Mouse (Mus musculus) frontal cortex, postnatal 25 days (tissue): ENCODE data around the gene Cdc42.

Experiments
- DNase-seq, 2 experiments: peaks; one replicate each; pipeline ENCODE4 v3.0.0; 2022; ENCODE audit warnings: low spot score in 2 of 2

Cdc42 gene

DNA sequence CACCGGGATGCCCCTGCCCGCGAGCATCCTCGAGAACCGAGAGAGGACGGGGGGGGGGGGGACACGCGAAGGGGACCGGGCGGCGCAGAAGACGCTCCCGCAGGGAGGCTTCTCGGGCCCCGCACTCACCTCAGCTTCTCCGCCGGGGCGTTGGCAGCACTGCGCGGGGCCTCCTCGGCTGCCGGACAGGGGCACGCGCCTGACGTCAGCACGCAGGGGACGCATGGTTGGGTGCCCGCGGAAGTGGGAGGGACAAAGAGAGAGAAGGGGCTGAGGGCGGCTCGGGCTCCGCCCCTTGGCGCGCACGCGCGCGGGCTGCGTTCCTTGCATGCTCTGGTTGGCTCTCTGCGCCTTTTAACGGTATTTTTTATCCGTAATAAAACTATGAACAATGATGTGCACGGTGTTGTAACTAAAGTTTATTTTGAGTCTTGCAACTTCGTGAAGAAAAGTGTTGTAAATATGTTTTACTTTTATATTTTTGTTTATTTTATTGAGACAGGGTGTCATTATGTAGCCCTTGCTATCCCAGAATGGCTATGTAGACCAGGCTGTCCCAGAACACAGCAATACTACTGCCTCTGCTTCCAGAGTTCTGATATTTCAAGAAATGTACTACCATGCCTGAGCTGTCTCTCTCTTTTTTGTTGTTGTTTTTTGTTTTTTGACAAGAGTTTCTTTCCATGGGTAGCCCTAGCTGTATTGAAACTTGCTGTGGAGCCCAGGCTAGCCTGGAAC is at the start of gene Cdc42:
TSS of gene Cdc42 (minus strand) at position 204 of the 738 bp plus-strand sequence.
- DNase-seq = peak; percentile 93 to 94

DNA sequence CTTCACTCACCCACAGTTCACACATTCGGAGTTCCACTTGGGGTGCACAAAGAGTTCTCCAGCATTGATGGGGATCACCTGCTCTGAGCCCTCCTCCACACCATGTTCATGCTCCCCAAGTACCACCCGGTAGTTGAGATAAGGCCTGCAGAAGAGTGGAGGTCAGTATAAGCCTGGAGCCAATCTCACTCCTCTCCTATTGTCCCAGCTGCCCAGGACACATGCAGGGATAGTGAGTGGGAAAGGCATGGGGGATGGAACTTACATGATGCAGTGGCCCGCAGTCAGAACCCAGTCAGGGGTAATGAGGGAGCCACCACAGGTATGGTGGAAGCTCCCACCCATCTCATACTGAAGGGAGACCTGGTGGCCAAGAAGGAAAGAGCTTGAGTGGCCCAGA is 48.1 kb upstream of the Cdc42 start:
- DNase-seq = no peak

DNA sequence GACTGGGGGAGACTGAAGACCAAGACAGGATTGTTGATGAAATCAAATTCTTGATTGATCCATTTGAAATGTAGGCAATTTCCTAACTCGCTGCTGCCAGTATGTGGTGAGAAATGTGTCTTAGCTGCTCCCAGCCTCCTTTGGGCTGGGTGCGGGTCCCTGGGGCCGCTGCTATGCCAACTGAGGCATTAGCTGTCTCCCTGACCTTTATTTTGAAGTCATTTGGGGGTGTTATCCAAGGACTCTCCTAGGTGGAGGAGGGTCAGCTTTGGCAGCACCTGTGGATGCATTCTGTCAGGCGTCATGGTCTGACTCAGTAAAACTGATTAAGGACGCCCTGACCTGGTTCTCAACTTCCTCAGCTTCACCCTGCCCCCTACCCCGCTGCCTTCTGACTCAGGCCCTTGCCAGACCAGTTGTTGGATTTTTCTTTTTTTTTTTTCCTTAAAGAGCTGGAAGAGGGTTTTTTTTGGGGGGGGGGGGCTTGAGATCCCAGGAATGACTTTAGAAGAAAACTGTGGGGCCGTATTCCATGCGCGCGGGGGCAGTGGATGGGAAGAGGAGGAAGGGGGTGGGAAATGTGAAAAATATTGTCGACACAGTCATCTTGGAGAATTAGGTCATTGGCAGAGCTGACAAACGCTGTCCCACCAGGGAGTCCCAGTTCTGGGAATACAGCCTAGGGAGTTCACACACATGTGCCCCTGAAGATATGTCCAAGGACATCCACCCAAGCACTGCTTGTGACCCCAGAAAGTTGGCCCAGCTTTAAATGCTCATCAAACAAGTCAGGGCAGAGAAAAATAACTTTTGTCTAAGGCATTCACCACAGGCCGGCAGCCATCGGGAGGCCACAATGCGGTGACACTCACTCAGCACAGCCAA is 39.4 kb upstream of the Cdc42 start:
- no peak for DNase-seq

DNA sequence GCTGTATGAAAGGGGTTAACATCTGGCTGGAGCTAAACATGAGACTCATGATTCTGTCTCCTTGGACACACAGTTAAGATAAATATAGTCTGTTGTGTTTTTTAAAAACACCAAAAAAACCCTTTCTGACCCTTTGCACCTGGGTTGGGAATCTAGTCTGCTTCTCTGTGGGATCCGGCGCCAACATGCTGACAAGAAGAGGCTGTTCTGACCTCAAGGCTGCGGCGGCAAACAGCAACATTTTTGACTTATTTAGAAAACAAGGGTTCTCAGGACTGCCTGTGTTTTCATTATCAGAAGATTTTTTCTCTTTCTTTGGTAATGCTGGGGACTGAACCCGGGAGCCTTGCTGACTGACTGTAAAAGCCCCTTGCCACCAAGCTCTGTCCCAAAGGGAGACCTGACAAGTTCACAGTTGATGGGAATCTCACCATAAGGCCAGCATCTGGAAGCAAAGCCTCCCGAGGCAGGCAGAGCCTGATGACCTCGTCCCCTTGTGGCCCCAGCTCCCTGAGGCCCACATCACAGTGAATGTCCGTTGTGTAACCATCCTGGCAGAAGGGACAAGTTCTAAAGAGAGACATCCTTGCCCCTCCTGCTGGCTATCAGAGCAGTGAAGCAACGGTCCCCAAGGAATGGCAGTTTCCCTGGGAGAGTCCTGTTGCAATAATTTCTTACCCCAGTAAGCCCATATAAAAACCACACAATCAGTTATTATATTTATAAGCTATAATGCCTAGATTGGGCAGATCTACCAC is 36.0 kb upstream of the Cdc42 start:
- no peak for DNase-seq

DNA sequence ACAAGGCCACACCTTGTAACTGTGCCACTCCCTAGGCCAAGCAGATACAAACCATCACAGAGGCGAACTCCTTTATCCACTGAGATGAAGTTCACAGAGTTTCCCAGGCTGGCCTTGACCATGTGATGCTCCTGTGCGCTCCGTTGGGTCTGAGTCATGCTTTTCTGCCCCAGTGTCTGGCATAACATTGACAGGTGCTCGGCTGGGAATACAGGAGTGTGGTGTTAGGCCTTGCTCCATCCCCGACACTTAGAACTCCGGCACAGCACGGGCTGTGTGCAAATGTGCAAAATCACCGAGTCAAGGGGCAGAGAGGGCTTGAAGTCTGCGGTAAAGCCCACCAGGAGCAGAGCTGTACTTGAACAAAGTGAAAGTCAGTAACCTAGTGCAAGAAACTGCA is 35.4 kb upstream of the Cdc42 start:
- DNase-seq = no peak

DNA sequence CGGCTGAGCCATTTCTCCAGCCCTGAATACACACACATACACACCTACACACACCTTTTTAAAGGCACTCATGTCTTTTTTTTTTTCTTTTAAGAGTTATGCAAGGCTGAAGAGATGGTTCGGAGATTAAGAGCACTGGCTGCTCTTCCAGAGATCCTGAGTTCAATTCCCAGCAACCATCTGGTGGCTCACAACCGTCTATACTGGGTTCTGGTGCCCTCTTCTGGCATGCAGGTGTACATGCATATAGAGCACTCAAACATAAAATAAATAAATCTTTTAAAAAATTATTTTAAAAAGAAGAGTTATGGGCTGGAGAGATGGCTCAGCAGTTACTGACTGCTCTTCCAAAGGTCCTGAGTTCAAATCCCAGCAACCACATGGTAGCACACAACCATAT is 33.8 kb upstream of the Cdc42 start:
- DNase-seq = no peak

DNA sequence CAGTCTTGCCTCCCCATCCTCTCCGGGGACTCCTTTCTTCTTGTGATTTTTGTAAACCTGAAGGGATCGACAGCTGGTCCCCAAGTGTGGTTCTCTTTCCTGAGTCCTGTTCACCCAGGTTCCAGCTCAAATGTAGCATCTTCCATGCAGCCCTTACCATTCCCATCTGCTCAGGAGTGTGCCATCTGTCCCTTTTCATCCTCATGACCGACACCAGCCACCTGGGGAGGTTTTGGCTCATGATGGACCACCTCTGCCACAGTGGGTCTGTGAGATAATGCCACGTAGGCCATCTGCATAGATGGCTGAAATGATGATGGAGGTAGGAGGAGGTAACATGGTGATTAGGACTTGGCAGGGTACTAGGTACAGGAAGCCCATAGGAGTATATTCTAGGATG is 32.7 kb upstream of the Cdc42 start:
- DNase-seq = no peak

DNA sequence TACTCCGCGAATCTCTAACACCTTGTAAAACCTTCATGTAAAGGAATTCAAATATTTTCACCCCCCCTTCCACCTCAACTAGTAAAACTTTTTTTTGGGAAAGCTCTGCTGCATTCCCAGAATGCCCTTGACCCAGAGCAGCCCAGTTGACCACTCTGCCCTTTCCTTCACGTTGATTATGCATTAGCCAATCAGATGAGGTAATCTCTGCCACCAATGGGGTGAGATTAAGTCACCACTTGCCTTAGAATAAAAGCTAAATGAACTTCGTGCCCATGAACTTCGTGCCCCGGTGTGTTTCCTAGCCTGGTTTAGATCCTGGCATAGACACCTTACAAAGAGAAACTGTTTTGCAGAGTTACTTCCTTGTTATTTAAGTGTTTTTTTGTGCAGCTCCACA is 31.5 kb upstream of the Cdc42 start:
- no peak for DNase-seq

DNA sequence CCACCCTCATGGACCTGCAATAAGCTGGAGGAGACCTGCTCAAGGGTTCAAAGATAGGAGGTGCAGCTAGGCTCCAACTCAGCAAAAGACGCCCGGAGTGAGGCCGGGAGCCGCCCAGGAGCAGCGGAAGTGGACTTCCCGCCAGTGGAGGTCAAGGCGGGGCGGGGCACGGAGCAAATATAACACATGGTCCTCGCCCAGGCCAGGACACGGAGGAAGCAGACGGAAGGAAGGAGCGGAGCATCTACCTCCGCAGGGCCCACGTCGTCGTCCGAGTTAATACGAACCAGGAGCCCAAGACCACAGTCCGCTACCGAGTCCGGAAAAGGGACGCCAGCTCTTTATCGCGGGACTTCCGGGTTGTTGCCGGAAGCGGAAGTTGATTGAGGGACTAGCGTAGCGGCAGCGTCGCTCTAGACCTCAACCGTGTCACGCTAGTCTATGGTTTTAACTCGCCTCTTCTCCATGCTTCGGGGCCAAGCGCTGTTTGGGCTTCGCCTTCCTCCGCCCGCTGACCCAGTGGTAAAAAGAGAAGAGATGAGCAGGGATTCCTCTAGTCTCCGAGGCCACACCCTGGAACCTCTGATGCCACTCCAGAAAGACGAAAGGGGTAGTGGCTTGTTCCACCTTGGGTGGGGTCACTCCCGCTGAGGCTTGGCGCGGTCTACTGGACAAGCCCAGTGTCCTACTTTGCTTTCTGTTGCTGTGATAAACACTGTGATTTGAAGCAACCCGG is 30.7 kb upstream of the Cdc42 start:
- DNase-seq = peak; percentile 67 to 78

DNA sequence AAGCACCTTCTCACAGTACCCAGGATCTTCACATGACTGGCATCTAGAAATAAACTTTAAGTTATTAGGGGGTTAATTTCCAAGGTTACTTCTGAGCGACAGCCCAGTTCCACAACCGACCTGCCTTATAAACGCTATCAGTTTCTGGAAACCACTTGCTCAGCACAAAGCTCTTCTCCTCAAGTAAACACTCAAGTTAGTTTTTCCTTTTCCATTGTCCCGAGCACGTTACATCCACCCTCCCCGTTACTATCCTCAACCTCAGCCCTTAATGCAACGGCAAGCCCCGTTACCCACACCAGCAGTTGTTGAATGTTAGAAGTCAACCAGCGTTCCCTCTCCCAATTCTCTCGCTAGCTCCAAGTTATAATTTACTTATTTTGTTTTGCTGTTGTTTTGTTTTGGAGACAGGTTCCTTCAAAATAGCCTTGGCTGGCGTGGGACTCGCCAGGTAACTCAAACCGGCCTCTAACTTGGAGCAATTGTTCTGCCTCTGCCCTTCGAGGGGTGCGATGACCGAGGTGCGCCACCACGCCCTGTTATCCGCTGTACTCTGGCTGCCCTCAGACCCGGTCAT is 30.1 kb upstream of the Cdc42 start:
- DNase-seq = no peak

DNA sequence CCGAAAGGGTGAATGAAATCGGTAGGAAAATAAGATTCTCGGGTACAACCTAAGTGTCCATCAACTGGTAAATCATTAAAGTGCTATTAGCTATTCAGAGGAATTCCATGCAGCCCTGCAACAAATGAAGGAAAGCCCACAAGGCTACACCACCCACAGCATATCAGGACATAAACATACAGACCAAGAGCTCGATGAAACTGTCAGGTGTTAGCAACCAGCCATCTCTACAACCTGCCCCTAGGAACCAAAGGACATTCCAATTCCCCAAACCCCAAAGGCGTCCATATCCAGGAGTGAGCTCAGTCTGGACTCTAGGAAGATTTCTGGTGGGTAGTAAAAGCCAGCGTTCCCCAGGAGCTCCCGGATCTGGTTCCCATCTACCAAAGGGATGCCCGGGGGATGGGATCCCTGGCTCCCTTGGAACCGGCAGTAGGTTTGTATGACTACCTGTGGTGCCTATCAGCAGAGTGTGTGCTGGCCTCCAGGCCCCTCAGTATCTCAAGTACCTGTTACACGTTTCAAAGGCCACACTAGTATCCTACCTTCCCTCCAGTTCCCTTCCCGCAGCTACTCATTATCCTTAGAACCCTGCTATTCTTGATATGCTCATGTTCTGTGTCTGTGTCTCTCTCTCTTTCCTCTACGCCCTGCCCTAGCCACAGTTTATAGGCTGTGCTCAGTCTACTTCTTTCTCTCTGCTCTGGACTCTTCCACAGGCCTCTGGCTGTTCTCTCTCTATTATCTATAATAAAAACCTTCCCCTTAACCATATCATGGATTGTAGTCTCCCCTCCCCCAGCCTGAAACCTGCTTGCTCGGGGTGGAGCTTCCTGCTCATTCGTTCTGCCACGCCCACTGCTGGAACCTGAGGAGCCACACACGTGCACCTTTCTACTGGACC is 23.4 kb upstream of the Cdc42 start:
- DNase-seq = no peak

DNA sequence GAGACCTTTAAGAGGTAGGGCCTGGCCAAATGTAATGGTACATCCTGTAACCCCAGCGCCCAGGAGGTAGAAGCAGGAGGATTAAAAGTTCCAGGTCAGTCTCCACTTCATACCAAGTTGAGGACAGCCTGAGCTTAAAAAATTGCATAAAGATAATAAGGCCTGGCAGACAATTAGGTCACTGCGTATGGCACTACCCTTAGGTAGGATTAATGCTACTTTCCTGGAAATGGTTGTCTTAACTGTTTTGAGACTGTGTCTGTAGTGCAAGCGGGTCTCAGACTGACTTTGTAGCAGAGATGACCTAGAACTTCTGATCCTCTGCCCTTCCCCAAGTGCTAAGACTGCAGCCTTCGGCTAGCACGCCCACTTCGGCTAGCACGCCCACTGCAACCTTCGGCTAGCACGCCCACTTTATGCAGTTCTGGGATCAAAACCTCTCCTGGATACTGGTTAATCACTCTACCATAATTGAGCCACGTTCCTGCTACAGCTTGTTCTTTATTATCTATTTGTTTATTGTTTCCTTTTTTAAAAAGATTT is 22.3 kb upstream of the Cdc42 start:
- DNase-seq = no peak

DNA sequence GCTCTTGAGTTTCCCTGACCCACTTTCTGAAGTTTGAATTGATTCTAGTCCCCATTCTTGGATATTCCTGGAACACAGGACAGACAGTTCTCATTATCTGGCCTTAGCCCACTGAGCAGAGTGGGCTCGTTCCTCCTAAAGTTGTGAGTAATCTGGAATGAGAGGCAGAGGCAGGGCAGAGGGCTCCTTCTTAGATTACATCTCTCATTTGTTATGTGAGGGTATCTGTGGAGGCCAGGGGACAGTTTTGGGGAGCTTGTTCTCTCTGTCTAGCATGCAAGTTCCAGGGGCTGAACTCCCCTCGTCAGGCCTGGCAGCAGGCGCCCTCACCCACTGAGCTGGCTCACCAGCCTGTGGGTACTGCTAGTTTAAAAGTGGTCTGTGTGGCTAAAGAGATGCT is 21.6 kb upstream of the Cdc42 start:
- no peak for DNase-seq

DNA sequence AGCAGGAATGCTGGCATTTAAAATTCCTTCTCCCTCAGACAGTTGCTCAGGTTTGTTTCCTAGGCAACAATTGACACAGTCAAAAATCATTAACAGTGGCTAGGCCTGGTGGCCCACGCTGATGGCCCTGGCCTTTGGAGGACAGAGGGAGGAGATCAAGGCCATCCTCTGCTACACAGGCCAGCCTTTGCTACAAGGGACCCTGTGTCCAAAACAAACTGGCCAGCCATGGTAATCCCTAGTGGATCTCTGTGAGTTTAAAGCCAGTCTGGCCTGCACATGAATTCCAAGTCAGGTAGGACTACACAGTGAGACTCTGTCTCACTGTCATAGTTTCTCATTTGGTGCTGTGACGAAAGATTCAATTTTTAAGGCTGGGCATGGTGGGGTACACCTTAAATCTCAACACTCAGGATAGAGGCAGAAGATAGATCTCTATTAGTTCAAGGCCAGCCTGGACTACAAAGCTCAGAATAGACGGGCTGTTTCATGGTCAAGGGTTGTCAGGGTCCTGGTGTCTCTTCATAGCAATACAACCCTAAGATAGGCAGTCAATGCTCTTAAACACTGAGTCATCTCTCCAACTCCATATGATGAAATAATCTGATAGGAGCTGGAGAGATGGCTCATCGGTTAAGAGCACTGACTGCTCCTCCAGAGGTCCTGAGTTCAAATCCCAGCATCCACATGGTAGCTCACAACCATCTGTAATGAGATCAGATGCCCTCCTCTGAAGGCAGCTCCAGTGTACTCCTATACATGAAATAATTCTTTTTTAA is 20.2 kb upstream of the Cdc42 start:
- no peak for DNase-seq

DNA sequence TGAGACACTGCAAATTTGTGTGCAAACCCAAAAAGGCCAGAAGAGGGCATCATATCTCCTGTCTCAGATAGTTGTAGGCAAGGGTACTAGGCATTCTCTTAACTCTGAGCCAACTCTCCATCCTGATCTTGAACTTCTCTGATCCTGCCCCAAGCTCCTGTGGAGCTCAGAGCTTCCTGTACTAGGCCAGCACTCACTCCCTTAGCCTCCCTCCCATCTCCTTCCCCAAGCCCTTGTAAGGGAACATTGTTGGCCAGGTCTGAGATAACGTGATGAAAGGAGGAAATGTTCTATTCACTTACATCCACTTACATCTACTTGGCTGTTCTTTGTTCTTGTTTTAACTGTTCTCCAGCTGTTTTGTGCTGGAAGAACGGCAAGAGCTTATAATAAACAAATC is 19.3 kb upstream of the Cdc42 start:
- DNase-seq = no peak

DNA sequence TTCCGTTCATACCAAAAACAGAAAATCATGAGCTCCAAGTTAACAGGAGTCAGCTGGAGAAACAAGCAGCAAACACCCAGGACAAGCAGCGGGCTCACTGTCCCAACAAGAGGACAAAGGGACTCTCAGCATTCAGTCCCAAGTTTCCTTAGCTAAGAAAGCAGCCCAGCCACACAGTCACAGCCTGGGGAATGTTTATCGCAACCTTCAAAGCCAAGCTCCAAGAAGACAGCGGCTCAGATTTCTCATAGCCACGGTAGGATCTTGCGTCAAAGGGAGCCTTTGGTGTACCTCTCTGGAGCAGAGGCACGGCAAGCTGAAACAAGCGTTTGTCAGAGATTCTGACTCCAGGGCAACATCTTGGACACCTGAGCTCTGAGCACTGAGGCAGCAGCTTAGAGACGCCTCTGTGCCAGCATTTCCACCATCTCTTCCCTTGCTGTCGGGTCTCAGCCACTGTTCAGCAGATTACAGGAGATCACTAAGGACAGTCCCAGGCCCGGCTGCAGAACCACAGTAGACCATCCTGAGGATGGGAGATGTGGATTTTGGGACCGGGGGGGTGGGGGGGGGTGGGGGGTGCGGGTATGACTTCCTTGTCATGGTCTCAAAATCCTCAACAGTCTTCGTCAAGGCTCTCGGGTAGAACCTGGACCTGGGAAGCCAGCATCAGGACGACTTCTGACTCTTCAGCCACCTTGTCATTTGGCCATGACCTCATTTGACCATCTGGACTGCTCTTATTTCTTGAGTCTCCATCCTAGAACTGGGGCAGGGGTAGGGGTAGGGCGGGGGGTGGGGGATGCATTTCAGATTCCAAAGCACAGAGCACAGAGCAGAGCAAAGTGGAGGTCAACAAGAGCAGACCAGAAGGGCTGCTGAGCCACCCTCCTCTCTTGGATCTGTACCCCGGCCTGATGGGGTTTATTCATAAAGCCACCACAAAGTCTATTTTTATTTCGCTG is 18.1 kb upstream of the Cdc42 start:
- no peak for DNase-seq

DNA sequence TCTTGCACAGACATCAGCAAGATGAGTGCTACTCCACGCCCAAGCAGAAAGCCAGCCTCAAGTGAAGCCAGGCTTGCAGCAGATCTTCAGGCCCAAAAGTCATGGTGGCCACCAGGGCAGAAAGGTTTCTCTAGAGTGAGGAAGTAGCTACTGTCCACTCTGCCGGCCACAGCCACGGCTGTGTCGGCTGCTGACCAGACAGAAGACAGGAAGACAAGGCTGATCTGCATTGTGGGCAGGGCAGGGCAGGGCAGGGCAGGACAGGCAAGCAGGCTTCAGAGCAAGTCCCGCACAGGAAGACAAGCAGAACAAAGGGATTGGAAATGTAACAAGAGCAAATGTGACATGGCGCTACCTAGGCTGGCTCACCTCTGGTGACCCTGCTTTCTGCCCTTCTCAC is 16.2 kb upstream of the Cdc42 start:
- no peak for DNase-seq
